Mouse (Mus musculus) spleen, adult 2 months (tissue): ENCODE data around the gene Pa2g4.

Source experiments
- CTCF ChIP-seq: fragments of 200-500 bp; IDR thresholded peaks from 2 replicates; pipeline ENCODE4 v1.5.1; 2011; ENCODE audit warnings: mild to moderate bottlenecking, inconsistent platforms; ENCODE audit not compliant: insufficient read depth, insufficient read length, insufficient replicate concordance; ENCODE audit errors: extremely low read depth
- POLR2A ChIP-seq: fragments of 200-500 bp; IDR thresholded peaks from 2 replicates; pipeline ENCODE4 v1.6.1; 2011; ENCODE audit warnings: low read depth, low read length, inconsistent platforms

GRCm38 (mm10) chr10:128525671-128526308 lies 40.0 kb downstream of the Pa2g4 start, which contains the start of gene Esyt1:
- TF ChIP-seq CTCF: peak; percentile 15; the same call in 1 of the 2 replicates
- TF ChIP-seq POLR2A: peak; percentile 86
